Mouse (Mus musculus) liver, adult 2 months (tissue): ENCODE results near the gene Cgas.

Experiments
- CTCF ChIP-seq: fragments of 200-500 bp; IDR thresholded peaks from 2 replicates; pipeline ENCODE4 v1.5.1; 2011; ENCODE audit warnings: low read depth, low read length, control low read depth
- POLR2A ChIP-seq: fragments of 200-500 bp; IDR thresholded peaks from 2 replicates; pipeline ENCODE4 v1.6.1; 2011; ENCODE audit warnings: low read length, control low read depth; ENCODE audit not compliant: insufficient read depth; ENCODE audit errors: extremely low read depth

- no peak for TF ChIP-seq POLR2A
- no peak for TF ChIP-seq CTCF
These were observed 13.5 kb downstream of the Cgas start for GRCm38 (mm10) chr9:78429551-78429950.
